Comparison of ENCODE assay signal across 1 mouse cellular context in the genomic region with DNA sequence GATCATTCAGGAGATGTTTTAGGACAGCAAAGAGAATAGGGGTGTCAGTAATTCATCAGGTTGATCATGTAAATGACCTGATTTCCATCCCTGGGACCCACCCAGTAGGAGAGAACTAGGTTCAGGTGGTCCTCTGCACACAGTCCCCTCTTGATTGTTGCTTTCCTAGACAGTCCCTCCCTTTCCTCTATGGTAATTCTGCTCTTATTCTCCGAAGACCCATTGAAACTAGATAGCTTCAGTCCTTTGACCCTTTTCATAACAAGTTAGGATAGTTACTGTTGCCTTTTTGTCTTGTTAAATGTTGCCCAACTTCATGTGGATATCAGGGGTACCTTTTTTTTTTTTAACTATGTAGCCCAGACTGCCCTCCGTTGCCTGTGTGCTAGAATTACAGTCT.
TF ChIP-seq lines count a peak whose summit lies in the region.

No protein-coding gene starts in this region.

TF ChIP-seq in ES-E14, 5 proteins besides CTCF, POLR2A, EP300 and RAD21:
- TF ChIP-seq ZC3H11A (IDR thresholded peaks at IDR 0.05; ENCODE audit: borderline replicate concordance, low read depth, low read length) (no peak), ZNF384 (IDR thresholded peaks at IDR 0.05; ENCODE audit: low read depth, low read length) (peak; percentile 86)
